Mouse (Mus musculus) lung, adult 2 months (tissue): ENCODE results near the gene Gtf2h2. TPM values are rescaled to one million over a fixed set of nuclear protein-coding genes. Genes with fewer than 3 reads are reported as not detected.
A peak's percentile ranks its signal among the peaks of the same experiment; 100 is the strongest.
"Not testable (repeated sequence)": the region's sequence is repeated elsewhere in the genome, so short reads cannot be mapped to it uniquely, and the experiment has no call there.

ENCODE experiments used
- DNase-seq: peaks from one replicate; pipeline ENCODE4 v3.0.0; 2022
- H3K4me1 ChIP-seq: fragments of 200-500 bp; 2 replicates; pipeline ENCODE4 v1.6.1; 2011; ENCODE audit warnings: low read length; ENCODE audit not compliant: control insufficient read depth, insufficient read depth
- H3K4me3 ChIP-seq: fragments of 200-500 bp; replicated peaks from 2 replicates; pipeline ENCODE3; 2011; ENCODE audit warnings: low read depth, mild to moderate bottlenecking, control low read depth, low read length; ENCODE audit errors: extremely low read depth
- CTCF ChIP-seq: fragments of 200-500 bp; IDR thresholded peaks from 2 replicates; pipeline ENCODE4 v1.5.1; 2011; ENCODE audit warnings: mild to moderate bottlenecking, low read length, control low read depth; ENCODE audit not compliant: insufficient read depth
- POLR2A ChIP-seq: fragments of 200-500 bp; IDR thresholded peaks from 2 replicates; pipeline ENCODE4 v1.6.1; 2011; ENCODE audit warnings: low read depth, mild to moderate bottlenecking, control low read depth, low read length, borderline replicate concordance; ENCODE audit errors: extremely low read depth
- WGBS: fragments of 180-500 bp; shearing (Covaris S2); methylation state at CpG from one replicate; pipeline ENCODE4 v1.1.7; 2018; 5-methylcytosine and 5-hydroxymethylcytosine counted together
- polyA plus RNA-seq: library from polyadenylated mRNA; depleted of rRNA; stranded (reverse); fragments of >200 nt; gene quantifications from 2 replicates; pipeline ENCODE4 v1.2.3, GENCODE M21; 2012

Gtf2h2 gene
- polyA plus RNA-seq, 1 experiment = 17.2 TPM

GRCm38 (mm10) chr13:100491623-100492022 is 756 bp downstream of the Gtf2h2 start:
- TF ChIP-seq POLR2A (no peak), CTCF (no peak)
- 13% methylated on average over 6 of the region's 6 CpGs for WGBS
- no peak for DNase-seq
- Histone ChIP-seq H3K4me1 (no peaks in the 10 kb centered on the region; the same call in 1 of the 2 replicates), H3K4me3 (peak overlapping the region; percentile 90)

- H3K4me1 ChIP-seq = no peaks in the 10 kb centered on the region; the same call in 1 of the 2 replicates
- no peak overlapping the region for H3K4me3 ChIP-seq
- no peak for TF ChIP-seq CTCF
- no peak for TF ChIP-seq POLR2A
- no peak for DNase-seq
- 79% methylated on average over 5 of the region's 5 CpGs for WGBS
Observed at GRCm38 (mm10) chr13:100490424-100490823, 2.0 kb downstream of the Gtf2h2 start.

- no peak for TF ChIP-seq CTCF
- TF ChIP-seq POLR2A = no peak
- DNase-seq = no peak
- 73% methylated on average over 7 of the region's 7 CpGs for WGBS
- Histone ChIP-seq H3K4me1 (no peaks in the 10 kb centered on the region), H3K4me3 (no peak overlapping the region)
Observed at GRCm38 (mm10) chr13:100483610-100484009, 8.8 kb downstream of the Gtf2h2 start.

GRCm38 (mm10) chr13:100463527-100464222 is 28.7 kb downstream of the Gtf2h2 start:
- no peaks in the 10 kb centered on the region for H3K4me1 ChIP-seq
- no peak for DNase-seq
- 80% methylated on average over 2 of the region's 2 CpGs for WGBS
- no peak overlapping the region for H3K4me3 ChIP-seq
- no peak for TF ChIP-seq CTCF
- TF ChIP-seq POLR2A = no peak

- DNase-seq = no peak
- WGBS = 74% methylated on average over 3 of the region's 3 CpGs
- Histone ChIP-seq H3K4me3 (no peak overlapping the region), H3K4me1 (no peaks in the 10 kb centered on the region)
- TF ChIP-seq CTCF (no peak), POLR2A (no peak)
Observed at GRCm38 (mm10) chr13:100461336-100461735, 31.0 kb downstream of the Gtf2h2 start.

GRCm38 (mm10) chr13:100452415-100453127 is 39.8 kb downstream of the Gtf2h2 start, which contains the start of gene Naip1:
Naip1 (minus strand) TSS chr13:100452869.
- 70% methylated on average over 8 of the region's 8 CpGs for WGBS
- H3K4me1 ChIP-seq, H3K4me3 ChIP-seq, DNase-seq: not testable (repeated sequence)

GRCm38 (mm10) chr13:100449495-100449894 is 42.9 kb downstream of the Gtf2h2 start:
- no peak for DNase-seq
- TF ChIP-seq CTCF = no peak
- no peak for TF ChIP-seq POLR2A
- H3K4me3 ChIP-seq = no peak overlapping the region
- WGBS = 52% methylated on average over 1 of the region's 1 CpGs
- no peaks in the 10 kb centered on the region for H3K4me1 ChIP-seq

- no peak for DNase-seq
- no peak for TF ChIP-seq POLR2A
- TF ChIP-seq CTCF = no peak
- 40% methylated on average over 3 of the region's 3 CpGs for WGBS
- Histone ChIP-seq H3K4me1 (no peaks in the 10 kb centered on the region), H3K4me3 (no peak overlapping the region)
Observed at GRCm38 (mm10) chr13:100440116-100440515, 52.3 kb downstream of the Gtf2h2 start.

GRCm38 (mm10) chr13:100438701-100439100 is 53.7 kb downstream of the Gtf2h2 start:
- Histone ChIP-seq H3K4me1 (no peaks in the 10 kb centered on the region), H3K4me3 (no peak overlapping the region)
- WGBS = 14% methylated on average over 1 of the region's 1 CpGs
- TF ChIP-seq POLR2A = no peak
- no peak for TF ChIP-seq CTCF
- DNase-seq = no peak

GRCm38 (mm10) chr13:100437322-100437825 is 55.0 kb downstream of the Gtf2h2 start:
- no peaks in the 10 kb centered on the region for H3K4me1 ChIP-seq
- 65% methylated on average over 3 of the region's 3 CpGs for WGBS
- no peak for TF ChIP-seq CTCF
- no peak for TF ChIP-seq POLR2A
- DNase-seq = no peak
- H3K4me3 ChIP-seq = no peak overlapping the region

- not testable (repeated sequence) for DNase-seq, H3K4me1 ChIP-seq, H3K4me3 ChIP-seq
- WGBS = 58% methylated on average over 1 of the region's 1 CpGs
Observed at GRCm38 (mm10) chr13:100436556-100437163, 55.7 kb downstream of the Gtf2h2 start.

- DNase-seq, H3K4me1 ChIP-seq, H3K4me3 ChIP-seq: not testable (repeated sequence)
- WGBS = 86% methylated on average over 7 of the region's 7 CpGs
Observed at GRCm38 (mm10) chr13:100419958-100420357, 72.4 kb downstream of the Gtf2h2 start.
